Mouse (Mus musculus) ES-Bruce4 (cell line): ENCODE measurements around the gene BC117090. TPM values are rescaled to one million over a fixed set of nuclear protein-coding genes. Genes with fewer than 3 reads are reported as not detected.
"Not testable (repeated sequence)": the region's sequence is repeated elsewhere in the genome, so short reads cannot be mapped to it uniquely, and the experiment has no call there.

Source experiments
- H3K27ac ChIP-seq: 2 replicates; pipeline ENCODE4 v1.5.1; 2012; ENCODE audit warnings: low read length, inconsistent platforms; ENCODE audit not compliant: insufficient read depth
- H3K27me3 ChIP-seq: 2 replicates; pipeline ENCODE4 v1.6.1; 2012; ENCODE audit warnings: mild to moderate bottlenecking, low read length, inconsistent platforms; ENCODE audit not compliant: control insufficient read depth, poor library complexity, insufficient read depth, severe bottlenecking
- H3K36me3 ChIP-seq: 2 replicates; pipeline ENCODE4 v1.6.1; 2012; ENCODE audit warnings: inconsistent platforms, mild to moderate bottlenecking, low read length, moderate library complexity; ENCODE audit not compliant: control insufficient read depth, poor library complexity, insufficient read depth, severe bottlenecking
- H3K4me1 ChIP-seq: one replicate; pipeline ENCODE4 v1.8.1; 2011; ENCODE audit warnings: low read length; ENCODE audit not compliant: control insufficient read depth, insufficient read depth
- H3K4me3 ChIP-seq: 2 replicates; pipeline ENCODE4 v1.5.1; 2011; ENCODE audit warnings: low read depth, mild to moderate bottlenecking, low read length
- H3K9ac ChIP-seq: 2 replicates; pipeline ENCODE4 v1.6.1; 2012; ENCODE audit warnings: low read depth, mild to moderate bottlenecking, inconsistent platforms; ENCODE audit not compliant: poor library complexity, severe bottlenecking
- H3K9me3 ChIP-seq: replicated peaks from 2 replicates; pipeline ENCODE4 v1.6.1; 2012; ENCODE audit warnings: mild to moderate bottlenecking, low read length, inconsistent platforms; ENCODE audit not compliant: control insufficient read depth, poor library complexity, insufficient read depth, severe bottlenecking
- CTCF ChIP-seq: IDR thresholded peaks from one replicate; pipeline ENCODE4 v1.8.1; 2011; ENCODE audit warnings: low read depth, low read length
- EP300 ChIP-seq: IDR thresholded peaks from 2 replicates; pipeline ENCODE4 v1.6.1; 2011; ENCODE audit warnings: low read depth, low read length; ENCODE audit not compliant: insufficient read depth
- POLR2A ChIP-seq: IDR thresholded peaks from one replicate; pipeline ENCODE4 v1.8.1; 2011; ENCODE audit warnings: low read length; ENCODE audit not compliant: insufficient read depth
- polyA plus RNA-seq: library from polyadenylated mRNA; stranded (reverse); fragments of >200 nt; gene quantifications from 2 replicates; pipeline ENCODE4 v1.2.4, GENCODE M21; 2011; ENCODE audit warnings: low read depth; ENCODE audit not compliant: missing spikeins, insufficient read depth, insufficient read length

BC117090 gene
- polyA plus RNA-seq: not detected in 2 replicates

DNA sequence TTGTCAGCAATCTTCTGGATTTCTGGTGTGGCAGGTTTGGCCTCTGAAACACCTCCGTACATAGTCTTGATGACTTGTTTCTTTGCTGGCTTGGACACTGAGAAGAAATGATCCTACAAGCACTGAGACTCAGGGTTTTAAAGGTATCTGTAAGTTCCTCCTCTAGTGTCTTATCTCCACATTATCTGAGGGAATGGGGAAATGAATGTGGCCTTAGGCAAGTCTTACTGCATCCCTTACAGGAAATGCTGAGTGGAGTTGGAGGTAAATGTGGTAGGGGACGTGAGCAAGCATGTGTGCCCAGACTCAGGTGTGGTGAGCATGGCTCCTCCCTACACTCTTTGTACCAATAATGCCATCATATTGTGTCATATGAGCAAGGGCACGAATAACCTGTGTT is at the start of gene BC117090:
TSS of gene BC117090 (minus strand) at position 101 of the 400 bp plus-strand sequence.
- Histone ChIP-seq H3K4me1 (no peaks in the 10 kb centered on the region), H3K9me3 (no peaks in the 10 kb centered on the region), H3K27me3 (no peaks in the 10 kb centered on the region), H3K27ac (no peak within 1 kb of the TSS), H3K36me3 (no peaks in the 10 kb centered on the region), H3K9ac (no peak within 1 kb of the TSS), H3K4me3 (no peak within 1 kb of the TSS)
- TF ChIP-seq POLR2A: no peak
- TF ChIP-seq EP300: no peak
- TF ChIP-seq CTCF: no peak

DNA sequence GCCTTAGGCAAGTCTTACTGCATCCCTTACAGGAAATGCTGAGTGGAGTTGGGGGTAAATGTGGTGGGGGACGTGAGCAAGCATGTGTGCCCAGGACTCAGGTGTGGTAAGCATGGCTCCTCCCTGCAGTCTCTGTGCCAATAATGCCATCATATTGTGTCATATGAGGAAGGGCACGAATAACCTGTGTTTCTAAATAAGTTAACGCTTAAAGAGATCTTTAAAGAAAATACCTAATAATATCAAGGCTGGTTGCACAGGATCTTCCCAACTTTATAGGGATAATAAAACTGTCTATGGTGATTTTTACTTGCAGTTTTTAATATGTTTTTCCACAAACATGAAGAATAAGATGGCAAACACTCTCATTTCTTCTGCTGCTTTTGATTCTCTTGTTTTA is 33.5 kb upstream of the BC117090 start, which contains the start of gene BC100530:
TSS of gene BC100530 (minus strand) at position 101 of the 400 bp plus-strand sequence.
- not testable (repeated sequence) for H3K36me3 ChIP-seq, H3K4me1 ChIP-seq, H3K9me3 ChIP-seq, H3K27ac ChIP-seq, H3K27me3 ChIP-seq, H3K4me3 ChIP-seq, H3K9ac ChIP-seq

DNA sequence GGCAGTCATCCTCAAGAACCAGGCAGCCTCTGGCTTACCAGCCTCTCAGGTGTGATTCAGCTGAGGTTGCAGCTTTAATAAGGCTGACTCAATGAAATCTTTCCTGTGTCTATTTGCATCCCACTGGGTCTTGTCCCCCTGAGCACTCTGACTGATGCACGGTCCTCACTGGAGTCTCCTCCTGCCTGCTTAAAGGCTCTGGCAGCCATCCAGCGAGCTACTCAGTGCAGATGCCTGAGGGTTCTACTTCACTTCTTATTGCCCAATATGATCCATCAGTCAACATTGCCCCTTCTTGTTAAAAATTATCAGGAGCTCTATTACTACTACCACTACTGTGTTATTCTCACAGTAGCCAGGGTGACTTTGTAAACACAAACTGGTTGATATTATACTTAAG is 3.0 kb upstream of the BC117090 start:
- Histone ChIP-seq H3K4me3 (no peak overlapping the region), H3K36me3 (no peaks in the 10 kb centered on the region), H3K9me3 (no peaks in the 10 kb centered on the region), H3K27ac (no peak overlapping the region), H3K4me1 (no peaks in the 10 kb centered on the region), H3K9ac (no peak overlapping the region), H3K27me3 (no peaks in the 10 kb centered on the region)
- TF ChIP-seq EP300 (no peak), CTCF (no peak), POLR2A (no peak)

DNA sequence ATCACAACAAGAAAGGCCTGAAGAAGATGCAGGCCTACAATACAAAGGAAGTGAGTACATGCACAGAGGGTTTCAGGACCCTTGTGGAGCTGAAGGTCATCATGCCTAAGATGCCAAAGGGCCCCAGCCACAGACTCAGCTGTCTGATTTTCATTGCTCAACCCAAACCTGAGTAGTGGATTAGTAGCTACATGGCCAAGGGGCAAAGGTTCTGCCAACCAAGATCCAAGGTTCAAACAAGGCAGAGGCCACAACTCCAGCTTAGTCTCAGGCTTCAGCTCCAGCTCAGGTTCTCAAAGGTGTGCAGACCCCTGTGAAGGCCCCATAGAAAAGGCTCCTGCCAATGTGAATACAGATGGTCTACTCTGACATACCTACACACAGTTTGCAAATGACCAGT is 14.8 kb downstream of the BC117090 start:
- H3K9me3 ChIP-seq: no peaks in the 10 kb centered on the region
- H3K27ac ChIP-seq: no peak overlapping the region
- TF ChIP-seq CTCF: no peak
- no peak for TF ChIP-seq EP300
- TF ChIP-seq POLR2A: no peak
- H3K27me3 ChIP-seq: no peaks in the 10 kb centered on the region
- no peak overlapping the region for H3K9ac ChIP-seq
- no peaks in the 10 kb centered on the region for H3K36me3 ChIP-seq
- H3K4me3 ChIP-seq: no peak overlapping the region
- no peaks in the 10 kb centered on the region for H3K4me1 ChIP-seq

DNA sequence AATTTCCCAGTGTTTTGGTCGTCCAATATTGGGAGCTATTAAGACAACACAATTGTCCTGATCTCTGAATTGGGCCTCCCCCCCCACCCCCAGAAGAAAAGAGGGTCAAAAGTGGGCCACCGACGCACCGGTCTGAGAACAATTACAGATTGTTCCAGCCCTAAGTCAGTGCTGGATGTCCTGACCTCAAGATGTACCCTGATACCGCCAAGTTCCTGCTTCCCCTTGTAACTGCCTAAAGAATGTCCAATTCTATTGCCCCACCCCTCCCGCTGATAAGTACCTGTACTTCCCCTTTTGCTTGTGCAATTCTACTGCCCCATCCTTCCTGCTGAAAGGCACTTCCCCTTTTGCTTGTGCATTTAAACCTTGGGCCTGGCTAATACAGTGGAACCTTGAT is 18.0 kb downstream of the BC117090 start:
- not testable (repeated sequence) for H3K27ac ChIP-seq

DNA sequence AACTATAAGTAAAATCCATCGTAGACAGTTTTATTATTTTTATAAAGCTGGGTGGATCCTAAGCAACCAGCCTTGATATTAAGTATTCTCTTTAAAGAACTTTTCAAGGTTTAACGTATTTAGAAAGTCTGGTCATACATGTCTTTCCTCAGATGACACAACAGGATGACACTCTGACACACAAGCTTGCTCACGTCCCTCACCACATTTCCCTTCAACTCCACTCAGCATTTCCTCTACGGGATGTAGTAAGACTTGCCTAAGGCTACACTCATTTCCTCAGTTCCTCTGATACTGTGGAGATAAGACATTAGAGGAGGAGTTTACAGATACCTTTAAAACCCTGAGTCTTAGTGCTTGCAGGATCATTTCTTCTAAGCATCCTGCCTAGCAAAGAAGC is 26.5 kb downstream of the BC117090 start:
- H3K4me1 ChIP-seq: no peaks in the 10 kb centered on the region
- no peak overlapping the region for H3K9ac ChIP-seq
- no peaks in the 10 kb centered on the region for H3K9me3 ChIP-seq
- TF ChIP-seq POLR2A (no peak), CTCF (no peak), EP300 (no peak)
- H3K27me3 ChIP-seq: no peaks in the 10 kb centered on the region
- no peak overlapping the region for H3K4me3 ChIP-seq
- H3K36me3 ChIP-seq: no peaks in the 10 kb centered on the region
- H3K27ac ChIP-seq: no peak overlapping the region

More for the DNA sequence above, 18.0 kb downstream of the BC117090 start:
- H3K4me3 ChIP-seq, H3K36me3 ChIP-seq, H3K4me1 ChIP-seq, H3K9me3 ChIP-seq, H3K9ac ChIP-seq, H3K27me3 ChIP-seq: not testable (repeated sequence)

DNA sequence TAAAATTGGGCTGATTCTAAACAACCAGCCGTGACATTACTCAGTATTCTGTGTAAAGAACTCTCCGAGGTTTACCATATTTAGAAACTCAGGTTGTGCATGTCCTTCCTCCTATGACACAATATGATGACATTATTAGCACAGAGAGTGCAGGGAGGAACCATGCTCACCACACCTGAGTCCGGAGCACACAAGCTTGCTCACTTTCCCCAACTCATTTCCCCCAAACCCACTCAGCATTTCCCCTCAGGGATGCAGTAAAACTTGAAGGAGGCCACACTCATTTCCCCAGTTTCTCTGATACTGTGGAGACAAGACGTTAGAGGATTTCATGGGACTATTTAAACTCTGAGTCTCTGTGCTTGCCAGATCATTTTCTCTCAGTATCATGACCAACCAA is 45.0 kb downstream of the BC117090 start:
- no peaks in the 10 kb centered on the region for H3K4me1 ChIP-seq
- H3K9ac ChIP-seq: no peak overlapping the region
- no peaks in the 10 kb centered on the region for H3K9me3 ChIP-seq
- H3K36me3 ChIP-seq: no peaks in the 10 kb centered on the region
- H3K27me3 ChIP-seq: no peaks in the 10 kb centered on the region
- H3K4me3 ChIP-seq: no peak overlapping the region
- H3K27ac ChIP-seq: no peak overlapping the region
- TF ChIP-seq POLR2A (no peak), EP300 (no peak), CTCF (no peak)

DNA sequence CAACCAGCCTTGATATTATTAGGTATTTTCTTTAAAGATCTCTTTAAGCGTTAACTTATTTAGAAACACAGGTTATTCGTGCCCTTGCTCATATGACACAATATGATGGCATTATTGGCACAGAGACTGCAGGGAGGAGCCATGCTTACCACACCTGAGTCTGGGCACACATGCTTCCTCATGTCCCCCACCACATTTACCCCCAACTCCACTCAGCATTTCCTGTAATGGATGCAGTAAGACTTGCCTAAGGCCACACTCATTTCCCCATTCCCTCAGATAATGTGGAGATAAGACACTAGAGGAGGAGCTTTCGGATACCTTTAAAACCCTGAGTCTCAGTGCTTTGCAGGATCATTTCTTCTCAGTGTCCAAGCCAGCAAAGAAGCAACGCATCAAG is 57.3 kb downstream of the BC117090 start, which contains the start of gene Stfa1:
TSS of gene Stfa1 (plus strand) at position 156 of the 400 bp plus-strand sequence.
- H3K27me3 ChIP-seq, H3K9ac ChIP-seq, H3K4me1 ChIP-seq, H3K36me3 ChIP-seq, H3K9me3 ChIP-seq, H3K4me3 ChIP-seq, H3K27ac ChIP-seq: not testable (repeated sequence)
